Mouse (Mus musculus) intestine, embryonic 14.5 days (tissue): ENCODE measurements around the gene Scgn. TPM values are rescaled to one million over a fixed set of nuclear protein-coding genes. Genes with fewer than 3 reads are reported as not detected.

Source experiments
- ATAC-seq: fragments of 200-750 bp; cut with Nextera tagmentation; replicated peaks from 2 replicates; pipeline ENCODE4 v1.8.0; 2017; ENCODE audit warnings: low read depth, moderate number of reproducible peaks, moderate TSS enrichment, moderate library complexity; ENCODE audit not compliant: low FRiP score, low TSS enrichment
- DNase-seq: peaks from one replicate; pipeline ENCODE4 v3.0.0-alpha.2; 2018; ENCODE audit warnings: low spot score
- H3K27ac ChIP-seq: fragments of 300-500 bp; sonication (generic); 2 replicates; pipeline ENCODE4 v1.5.1; 2014; ENCODE audit warnings: low read depth, mild to moderate bottlenecking, control low read depth
- H3K27me3 ChIP-seq: fragments of 300-500 bp; sonication (generic); replicated peaks from 2 replicates; pipeline ENCODE4 v1.6.1; 2014; ENCODE audit warnings: low read length, control low read depth; ENCODE audit not compliant: control insufficient read depth, insufficient read depth
- H3K36me3 ChIP-seq: fragments of 300-500 bp; sonication (generic); 2 replicates; pipeline ENCODE4 v1.6.1; 2014; ENCODE audit warnings: low read length, control low read depth; ENCODE audit not compliant: control insufficient read depth, insufficient read depth
- H3K4me1 ChIP-seq: fragments of 300-500 bp; sonication (generic); replicated peaks from 2 replicates; pipeline ENCODE4 v1.6.1; 2014; ENCODE audit warnings: low read length, control low read depth, mixed read lengths; ENCODE audit not compliant: control insufficient read depth, insufficient read depth
- H3K4me2 ChIP-seq: fragments of 300-500 bp; sonication (generic); 2 replicates; pipeline ENCODE4 v1.6.1; 2014; ENCODE audit warnings: low read length
- H3K4me3 ChIP-seq: fragments of 300-500 bp; sonication (generic); 2 replicates; pipeline ENCODE4 v1.5.1; 2014; ENCODE audit warnings: low read depth, low read length, control low read depth, mixed read lengths
- H3K9ac ChIP-seq: fragments of 300-500 bp; sonication (generic); 2 replicates; pipeline ENCODE4 v1.6.1; 2014; ENCODE audit warnings: mild to moderate bottlenecking, low read length
- H3K9me3 ChIP-seq: fragments of 300-500 bp; sonication (generic); 2 replicates; pipeline ENCODE4 v1.6.1; 2016; ENCODE audit warnings: low read length, control low read depth; ENCODE audit not compliant: control insufficient read depth
- WGBS: fragments of 180-500 bp; shearing (Covaris S2); extraction: QIAGEN DNeasy Blood & Tissue Kit; methylation state at CpG from one replicate; pipeline ENCODE4 v1.1.7; 2014; 5-methylcytosine and 5-hydroxymethylcytosine counted together
- microRNA-seq: library from miRNA; unstranded; fragments of <30 nt; microRNA quantifications from one replicate; pipeline ENCODE4, GENCODE M21; 2016
- polyA plus RNA-seq: library from polyadenylated mRNA; unstranded; fragments of >200 nt; fragmentation: Nextera tagmentation; extraction: Ambion mirVana; gene quantifications from 2 replicates; pipeline ENCODE4 v1.2.1, GENCODE M21; 2014

Scgn gene
- polyA plus RNA-seq, 1 experiment from 2014 or later = 4.5 TPM

DNA sequence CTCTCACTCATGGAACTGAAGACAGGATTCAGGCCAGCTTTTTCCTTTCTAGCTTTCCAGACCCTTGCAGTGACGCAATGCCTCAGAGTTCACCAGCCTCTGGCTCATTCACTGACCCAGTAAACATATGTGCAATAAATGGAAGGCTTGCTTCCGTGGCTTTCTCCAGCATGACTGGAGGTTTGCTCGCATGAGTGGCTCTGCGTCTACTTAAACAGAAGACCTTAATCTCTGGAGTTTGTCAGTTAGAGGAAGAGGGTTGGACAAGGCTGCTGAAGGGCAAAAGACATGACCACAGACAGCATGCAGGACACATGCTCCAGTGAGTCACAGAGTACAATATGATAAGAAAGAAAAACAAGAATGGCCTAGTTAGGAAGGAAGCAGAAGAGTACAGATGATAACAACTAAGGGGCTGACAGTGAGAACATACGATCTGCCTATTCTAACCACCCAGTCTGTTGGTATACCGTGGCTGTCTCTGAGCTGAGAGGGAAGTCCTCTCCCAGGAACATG lies 77.2 kb downstream of the Scgn start:
- peak overlapping the region; percentile 27 for H3K4me3 ChIP-seq
- 22% methylated on average over 6 of the region's 6 CpGs for WGBS
- no peaks in the 10 kb centered on the region for H3K9me3 ChIP-seq
- H3K9ac ChIP-seq = no peak overlapping the region
- no peaks in the 10 kb centered on the region for H3K27me3 ChIP-seq
- H3K4me2 ChIP-seq = peak overlapping the region; percentile 42
- peak overlapping the region; percentile 71 for H3K27ac ChIP-seq
- H3K36me3 ChIP-seq = no peaks in the 10 kb centered on the region
- DNase-seq = peak; percentile 59
- H3K4me1 ChIP-seq = peaks cover 9% of the 10 kb centered on the region
- ATAC-seq = peak; percentile 43; the same call in 1 of the 2 replicates

DNA sequence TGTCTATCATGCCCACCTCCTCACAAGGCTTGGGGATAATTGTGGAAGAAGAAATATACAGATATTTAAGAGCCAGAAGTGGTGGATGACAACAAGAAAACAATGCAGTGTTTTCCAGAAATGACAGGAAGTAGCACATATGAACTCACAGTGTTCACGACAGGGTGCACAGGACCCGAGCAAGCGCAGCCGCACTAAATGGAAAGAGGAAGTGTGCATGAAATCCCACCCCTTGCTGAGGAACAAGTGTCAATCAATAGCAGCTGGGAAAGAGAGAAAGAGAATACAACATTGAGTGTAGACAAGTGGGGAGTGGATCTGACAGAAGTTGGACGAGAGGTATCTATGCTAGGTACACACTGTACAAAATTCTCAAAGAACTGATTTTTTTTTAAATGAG lies 79.7 kb downstream of the Scgn start:
- no peak overlapping the region for H3K4me3 ChIP-seq
- H3K27me3 ChIP-seq = no peaks in the 10 kb centered on the region
- no peak overlapping the region for H3K27ac ChIP-seq
- no peaks in the 10 kb centered on the region for H3K36me3 ChIP-seq
- ATAC-seq = no peak
- no peak overlapping the region for H3K4me2 ChIP-seq
- no peaks in the 10 kb centered on the region for H3K9me3 ChIP-seq
- WGBS = 89% methylated on average over 5 of the region's 5 CpGs
- H3K9ac ChIP-seq = no peak overlapping the region
- DNase-seq = no peak
- peaks cover 9% of the 10 kb centered on the region for H3K4me1 ChIP-seq

DNA sequence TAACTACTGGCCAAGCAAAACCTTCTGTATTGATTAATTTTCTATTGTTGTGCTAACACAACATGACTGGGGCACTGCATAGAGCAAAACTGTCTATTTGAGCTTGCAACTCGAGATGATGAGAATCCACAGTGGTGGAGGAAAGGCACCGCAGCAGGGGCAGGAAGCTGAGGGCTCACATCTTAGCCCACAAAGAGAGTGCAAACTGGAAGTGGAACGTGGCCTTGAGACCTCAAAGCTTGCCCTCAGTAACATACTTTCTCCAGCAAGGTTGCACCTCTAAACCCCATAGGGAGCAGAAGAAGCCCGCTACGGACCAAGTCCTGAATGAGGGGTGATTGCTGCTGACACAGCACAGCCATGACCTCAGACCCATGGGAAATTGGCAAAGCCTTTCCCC lies 80.9 kb downstream of the Scgn start:
- Histone ChIP-seq H3K27ac (no peak overlapping the region), H3K4me2 (no peak overlapping the region), H3K27me3 (no peaks in the 10 kb centered on the region), H3K4me3 (no peak overlapping the region), H3K9me3 (no peaks in the 10 kb centered on the region), H3K9ac (no peak overlapping the region), H3K36me3 (no peaks in the 10 kb centered on the region), H3K4me1 (no peaks in the 10 kb centered on the region; the same call in 1 of the 2 replicates)
- ATAC-seq (no peak), DNase-seq (no peak)
- 74% methylated on average over 5 of the region's 5 CpGs for WGBS

DNA sequence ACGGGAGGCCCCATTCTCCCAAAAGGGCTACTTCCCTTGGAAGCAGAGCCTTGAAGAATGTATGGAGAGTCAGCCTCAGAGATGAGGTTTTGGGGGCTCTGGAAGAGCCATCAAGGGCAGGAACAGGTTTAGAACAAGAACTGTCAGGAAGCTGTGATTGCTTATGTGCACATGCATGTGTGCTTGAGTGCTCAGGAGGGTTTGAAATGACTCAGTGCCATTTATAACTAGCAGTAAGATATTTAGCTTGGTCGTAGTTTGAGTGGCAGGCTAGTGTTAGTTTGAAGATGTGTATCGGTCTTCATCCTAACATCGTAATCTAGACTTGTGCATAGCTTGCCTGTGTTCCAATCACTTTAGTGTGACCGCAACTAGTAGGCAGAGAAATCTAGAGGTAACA lies 84.1 kb downstream of the Scgn start:
- Histone ChIP-seq H3K9ac (no peak overlapping the region), H3K4me2 (no peak overlapping the region), H3K36me3 (no peaks in the 10 kb centered on the region), H3K9me3 (no peaks in the 10 kb centered on the region), H3K27ac (no peak overlapping the region), H3K27me3 (no peaks in the 10 kb centered on the region), H3K4me3 (no peak overlapping the region), H3K4me1 (no peaks in the 10 kb centered on the region)
- WGBS = 93% methylated on average over 5 of the region's 5 CpGs
- ATAC-seq (no peak), DNase-seq (no peak)

Small RNA genes lying within 50 kb of the gene (microRNA-seq; reads per million reads assigned to microRNA genes)
- not detected for gene Gm44344

Other genes with a start within 250 kb of the Scgn start
- gene Hist1h3c, start 245.6 kb downstream of the Scgn start, polyA plus RNA-seq = 6.9 and 7.9 TPM in 2 replicates
- 2.5 and 5.0 TPM in 2 replicates for gene Hist1h2bb, start 244.5 kb downstream of the Scgn start, polyA plus RNA-seq
- 49.6 and 49.8 TPM in 2 replicates for gene Hist1h2ab, start 240.1 kb downstream of the Scgn start, polyA plus RNA-seq
- 13.9 and 15.5 TPM in 2 replicates for gene Hist1h3b, start 238.9 kb downstream of the Scgn start, polyA plus RNA-seq
- gene Hist1h4b, start 234.2 kb downstream of the Scgn start, polyA plus RNA-seq = 3.9 and 6.4 TPM in 2 replicates
- 0.65 and 1.3 TPM in 2 replicates for gene Hist1h4a, start 230.0 kb downstream of the Scgn start, polyA plus RNA-seq
- gene Hist1h3a, start 228.8 kb downstream of the Scgn start, polyA plus RNA-seq = 8.4 and 10.0 TPM in 2 replicates
- gene Hist1h1a, start 227.5 kb downstream of the Scgn start, polyA plus RNA-seq = 3.1 and 4.2 TPM in 2 replicates
- 0.12 TPM in 1 of 2 replicates, not detected in the other for gene Trim38, start 221.3 kb downstream of the Scgn start, polyA plus RNA-seq
- 0.05 TPM in 1 of 2 replicates, not detected in the other for gene Slc17a2, start 184.2 kb downstream of the Scgn start, polyA plus RNA-seq
- gene Slc17a3, start 151.8 kb downstream of the Scgn start, polyA plus RNA-seq = 0.04 and 0.08 TPM in 2 replicates
- gene Slc17a1, start 123.5 kb downstream of the Scgn start, polyA plus RNA-seq = 0.31 and 0.53 TPM in 2 replicates
- 14.7 and 17.5 TPM in 2 replicates for gene Slc17a4, start 76.2 kb downstream of the Scgn start, polyA plus RNA-seq
- not detected in 2 replicates for gene Hist1h2ba, start 57.1 kb downstream of the Scgn start, polyA plus RNA-seq
- gene Hist1h2aa, start 56.8 kb downstream of the Scgn start, polyA plus RNA-seq = not detected in 2 replicates